Mouse (Mus musculus) urinary bladder, postnatal 36 days (tissue): ENCODE results near the gene Smarcc2.
A peak's percentile ranks its signal among the peaks of the same experiment; 100 is the strongest.
"Not testable (repeated sequence)": the region's sequence is repeated elsewhere in the genome, so short reads cannot be mapped to it uniquely, and the experiment has no call there.

Source experiments
- DNase-seq, 2 experiments: peaks; one replicate each; pipeline ENCODE4 v3.0.0; 2022; ENCODE audit warnings: low spot score in 2 of 2, mixed read lengths in 1 of 2

The Smarcc2 gene

GRCm38 (mm10) chr10:128492633-128493311 is 33.7 kb downstream of the Smarcc2 start:
- peak; percentile 57 to 71 for DNase-seq

DNA sequence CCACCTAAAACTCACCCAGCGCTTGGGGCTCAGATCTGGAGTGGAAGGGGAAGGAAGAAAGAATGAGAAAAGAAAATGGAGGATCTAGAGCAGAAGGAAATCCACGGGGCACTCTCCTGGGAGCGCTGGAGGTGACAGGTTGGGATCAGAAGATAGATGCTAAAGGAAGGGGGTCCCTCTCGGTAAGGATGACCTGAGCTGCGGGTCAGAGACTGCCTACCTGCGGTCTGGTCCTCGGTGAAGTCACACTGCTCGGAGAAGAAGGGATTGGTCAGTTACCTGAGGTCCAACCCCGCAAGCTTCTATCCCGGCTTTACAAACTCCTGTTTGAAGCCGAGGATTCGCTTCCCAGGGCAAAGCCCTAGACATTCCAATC is 34.3 kb downstream of the Smarcc2 start:
- no peak for DNase-seq

DNA sequence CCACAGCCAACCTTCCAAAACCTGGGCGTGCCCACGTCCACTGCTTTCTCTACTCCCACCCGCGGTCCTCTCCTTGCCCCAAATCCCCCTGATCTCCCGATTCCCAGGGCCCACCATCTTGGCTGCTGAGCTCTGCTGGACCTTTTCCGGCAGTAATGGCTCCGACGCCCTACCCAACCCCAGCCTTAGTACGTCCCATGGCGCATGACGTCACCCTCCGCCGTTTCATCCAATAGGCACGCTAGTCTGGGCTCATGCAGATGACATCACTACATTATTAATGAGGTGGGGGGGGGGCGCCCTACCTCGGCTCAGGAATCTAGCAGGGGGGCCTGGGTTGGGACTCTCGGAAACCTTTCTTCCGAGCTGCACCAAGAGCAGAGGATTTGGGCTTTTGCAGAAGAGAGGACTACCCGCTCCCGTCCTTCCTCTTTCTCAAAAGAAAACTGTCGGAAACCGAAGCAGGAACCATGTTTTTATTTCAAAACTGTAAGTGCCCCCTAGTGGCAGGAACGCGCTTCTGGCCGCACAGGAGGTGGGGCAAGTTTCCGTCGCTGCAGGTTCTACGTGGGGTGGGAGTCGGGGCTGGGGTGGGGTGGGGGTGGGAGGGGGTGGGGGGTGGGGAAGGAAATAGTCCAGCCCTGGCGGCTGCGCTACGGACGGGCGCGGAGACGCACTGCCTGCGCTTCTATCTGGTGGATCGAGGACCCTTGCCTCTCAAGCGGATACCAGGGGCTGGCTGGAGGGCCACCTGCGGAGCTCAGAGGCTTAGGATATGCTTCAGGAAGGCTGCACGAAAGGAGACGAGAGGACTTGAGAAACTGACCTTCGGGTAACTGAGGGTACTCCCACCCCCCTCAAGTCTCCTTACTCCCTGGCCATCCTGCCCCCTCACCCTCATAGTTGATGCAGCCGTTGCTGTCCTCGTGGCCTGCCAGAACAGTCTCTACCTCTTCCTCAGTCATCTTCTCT is 34.9 kb downstream of the Smarcc2 start, which contains the start of gene Myl6:
Gene Myl6 (minus strand): TSS at position 451 of the 972 bp plus-strand sequence.
- DNase-seq = peak; percentile 96 to 99

GRCm38 (mm10) chr10:128494667-128495245 is 35.7 kb downstream of the Smarcc2 start:
- DNase-seq = no peak

GRCm38 (mm10) chr10:128495270-128495669 is 36.2 kb downstream of the Smarcc2 start:
- no peak for DNase-seq

DNA sequence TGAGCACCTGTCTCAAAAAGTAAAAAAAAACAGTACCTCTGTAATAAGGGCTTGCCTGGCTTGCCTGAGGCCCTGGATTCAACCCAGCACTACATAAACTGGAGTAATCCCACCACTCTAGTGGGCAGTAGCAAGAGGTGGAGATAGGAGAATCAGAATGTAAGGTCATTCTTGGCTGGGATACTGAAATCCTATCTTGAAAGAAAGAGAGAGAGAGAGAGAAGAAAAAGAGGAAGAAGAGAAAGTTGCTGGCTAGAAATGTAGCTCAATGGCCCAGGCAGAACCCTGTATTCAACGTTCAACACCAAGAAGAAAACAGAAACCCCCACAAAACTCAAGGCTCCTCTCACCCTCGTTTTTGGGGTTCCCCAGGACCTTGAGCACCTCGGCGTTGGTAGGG is 36.9 kb downstream of the Smarcc2 start:
- no peak for DNase-seq

GRCm38 (mm10) chr10:128496509-128497077 is 37.5 kb downstream of the Smarcc2 start:
- no peak for DNase-seq

- DNase-seq = no peak
These were observed 38.2 kb downstream of the Smarcc2 start for GRCm38 (mm10) chr10:128497134-128497737.

DNA sequence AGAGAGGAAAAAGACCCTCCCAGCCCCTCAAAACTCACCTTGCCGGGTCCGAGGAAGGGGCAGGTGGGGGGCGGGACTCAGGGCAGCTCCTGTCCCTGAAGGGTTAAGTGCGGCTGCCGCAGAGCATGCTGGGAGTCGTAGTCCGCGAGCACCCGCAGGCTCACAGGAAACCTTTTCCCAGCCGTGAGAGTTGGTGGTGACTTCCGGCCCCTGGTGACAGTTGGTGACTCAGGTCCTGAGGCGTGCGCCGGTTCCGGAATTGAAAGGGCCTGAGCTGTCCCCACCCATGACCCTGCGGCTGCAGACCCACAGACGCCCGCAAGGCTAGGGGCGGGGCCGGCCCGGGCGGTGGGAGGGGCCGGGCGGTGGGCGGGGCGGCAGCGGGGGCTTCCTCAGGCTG is 39.5 kb downstream of the Smarcc2 start, which contains the start of gene Myl6b:
Gene Myl6b (minus strand): TSS at position 96 of the 400 bp plus-strand sequence.
- DNase-seq = peak; percentile 89 to 96

- peak in 1 of 2 experiments; percentile 68 for DNase-seq
These were observed 40.1 kb downstream of the Smarcc2 start for GRCm38 (mm10) chr10:128499116-128499671.

GRCm38 (mm10) chr10:128502341-128502740 is 43.3 kb downstream of the Smarcc2 start:
- DNase-seq = peak in 1 of 2 experiments; percentile 61

DNA sequence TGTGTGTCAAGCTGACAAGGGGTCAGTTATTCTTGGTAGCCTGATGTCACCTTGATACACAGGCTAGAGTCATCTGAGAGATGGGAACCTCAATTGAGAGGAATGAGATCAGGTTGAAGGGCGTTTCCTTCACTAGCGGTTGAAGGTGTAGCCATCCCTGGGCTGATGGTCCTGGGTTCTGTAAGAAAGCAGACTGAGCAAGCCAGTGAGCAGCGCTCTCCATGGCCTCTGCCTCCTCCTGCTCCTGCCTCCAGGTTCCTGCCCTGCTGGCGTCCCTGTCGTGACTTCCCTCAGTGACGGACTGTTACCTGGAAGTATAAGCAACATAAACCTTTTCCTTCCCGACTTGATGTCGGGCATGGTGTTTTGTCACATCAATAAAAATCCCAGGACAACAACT is 44.5 kb downstream of the Smarcc2 start:
- no peak for DNase-seq

GRCm38 (mm10) chr10:128504012-128504411 is 45.0 kb downstream of the Smarcc2 start:
- DNase-seq = no peak

GRCm38 (mm10) chr10:128504641-128505370 is 45.8 kb downstream of the Smarcc2 start:
- DNase-seq = no peak

- DNase-seq = not testable (repeated sequence)
These were observed 46.3 kb downstream of the Smarcc2 start for GRCm38 (mm10) chr10:128505371-128505667.

DNA sequence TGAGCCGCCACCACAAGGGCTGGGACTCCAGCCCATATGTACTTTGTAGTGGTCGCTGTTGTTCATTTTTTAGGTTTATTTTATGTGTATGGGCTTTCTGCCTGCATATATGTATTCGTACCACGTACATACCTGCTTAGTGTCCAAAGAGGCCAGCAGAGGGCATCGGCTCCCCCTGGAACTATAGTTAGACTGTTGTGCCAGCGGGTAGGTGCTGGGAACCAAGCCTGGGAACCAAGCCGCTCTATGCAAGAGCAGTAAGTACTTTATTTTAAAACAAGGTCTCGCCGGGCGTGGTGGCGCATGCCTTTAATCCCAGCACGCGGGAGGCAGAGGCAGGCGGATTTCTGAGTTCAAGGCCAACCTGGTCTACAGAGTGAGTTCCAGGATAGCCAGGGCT is 46.9 kb downstream of the Smarcc2 start:
- DNase-seq = no peak

DNA sequence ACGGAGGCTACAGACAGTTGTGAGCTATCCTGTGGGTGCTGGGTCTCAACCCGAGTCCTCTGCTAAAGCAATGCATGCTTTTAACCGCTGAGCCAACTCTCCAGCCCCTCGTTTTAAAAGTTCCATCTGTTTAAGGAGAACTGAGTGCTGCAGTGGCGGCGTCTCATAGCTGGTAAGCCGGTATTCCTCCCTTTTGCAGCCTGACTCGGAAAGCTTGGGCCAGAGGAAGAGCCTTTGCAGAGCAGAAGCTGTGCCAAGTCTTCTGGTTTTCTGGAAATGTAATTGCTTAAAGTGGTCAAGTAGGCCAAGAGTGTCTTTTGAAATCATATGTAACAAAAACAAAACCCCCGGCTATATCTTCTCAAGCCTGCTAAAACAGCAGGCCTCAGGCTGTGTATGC is 49.2 kb downstream of the Smarcc2 start:
- no peak for DNase-seq

DNA sequence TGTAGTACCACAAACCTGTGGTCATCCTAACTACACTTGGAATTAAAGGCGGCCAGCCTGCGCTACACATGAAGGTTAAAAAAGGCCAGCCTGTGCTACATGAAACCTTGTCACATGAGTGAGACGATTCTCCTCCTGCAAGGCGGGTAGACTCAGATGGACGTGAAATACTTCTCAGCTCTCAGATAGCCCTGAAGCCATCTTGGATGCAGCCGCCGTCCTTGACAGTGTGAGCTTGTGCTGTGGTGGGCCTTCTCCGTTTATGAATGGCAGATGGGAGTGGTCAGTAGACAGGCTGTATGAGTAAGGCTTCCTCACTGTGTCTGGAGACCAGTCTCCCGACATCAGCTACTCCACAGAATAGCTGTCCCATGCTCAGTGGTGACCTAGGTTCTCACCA is 50.2 kb downstream of the Smarcc2 start:
- no peak for DNase-seq

DNA sequence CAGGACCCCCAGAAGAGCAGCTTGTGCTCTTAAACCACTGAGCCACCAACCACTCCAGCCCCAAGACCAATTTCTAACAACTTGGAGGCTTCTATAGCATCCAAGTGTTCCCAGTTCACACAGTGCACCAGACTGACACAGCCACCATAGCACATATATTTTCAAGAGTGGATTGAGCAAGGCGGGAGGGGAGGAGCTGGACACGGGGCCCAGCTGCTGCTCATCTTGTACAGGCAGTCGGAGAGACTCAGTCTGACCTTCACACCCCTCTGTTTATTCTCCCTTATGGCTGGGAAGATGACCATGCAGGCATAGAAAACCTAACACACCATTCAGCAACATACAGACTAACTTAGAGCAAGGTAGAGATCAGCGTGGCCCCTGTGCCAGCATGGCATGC is 50.8 kb downstream of the Smarcc2 start:
- no peak for DNase-seq

DNA sequence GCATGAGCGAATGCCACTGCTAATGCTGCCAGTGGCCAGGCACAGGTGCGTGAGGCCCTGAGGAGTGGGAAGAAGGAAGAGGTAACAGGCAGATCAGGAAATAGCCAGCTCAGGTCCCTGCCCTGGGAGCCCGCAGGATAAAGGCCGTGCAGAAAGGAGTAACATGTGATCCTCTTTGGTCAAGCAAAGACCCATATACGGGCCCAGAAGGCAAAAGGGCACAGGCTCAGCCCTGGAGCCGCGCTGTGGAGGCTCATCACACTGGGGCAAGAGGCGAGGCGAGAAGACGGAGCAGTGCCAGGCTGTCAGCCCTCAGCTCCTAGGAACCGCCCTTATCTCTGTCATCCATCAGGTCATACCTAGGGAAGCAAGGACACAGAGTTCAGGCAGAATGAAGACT is 51.3 kb downstream of the Smarcc2 start:
- DNase-seq = no peak

- no peak for DNase-seq
These were observed 52.1 kb downstream of the Smarcc2 start for GRCm38 (mm10) chr10:128511189-128511588.
